ENCODE assay signal across 15 mouse cellular contexts in the genomic region with DNA sequence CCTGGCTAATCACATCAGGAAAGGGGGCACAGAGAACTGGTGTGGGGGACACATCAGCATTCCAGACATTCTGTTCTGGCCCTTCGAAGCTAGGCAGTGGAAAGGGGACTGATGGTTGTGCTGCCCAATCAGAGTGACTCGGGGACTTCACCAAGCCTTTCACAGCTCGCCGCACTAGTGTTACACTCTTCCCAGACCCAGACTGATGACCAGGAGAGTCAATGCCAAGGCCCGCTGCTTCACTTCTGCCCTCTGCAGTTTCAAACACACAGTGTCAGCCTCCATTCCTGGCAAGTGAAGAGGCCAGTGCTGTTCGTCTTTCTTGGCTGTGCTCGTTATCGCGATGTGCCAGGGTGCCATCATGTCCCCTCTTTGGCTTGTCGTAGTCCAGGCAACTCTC.
DNase-seq lines count a peak whose midpoint lies in the region; ATAC-seq lines count a peak whose summit lies in the region.
"Had no signal": no experiment of that assay in that cellular context is flagged by ENCODE, and none has a peak within 500 bp of the region (broad histone marks: within the 10 kb centered on the region; RNA-seq: fewer than 3 reads in every experiment).

No protein-coding gene starts in this region.

- H3K4me2 ChIP-seq in heart, embryonic 14.5 days (ENCODE audit: low read length), result no peak overlapping the region
- H3K4me2 ChIP-seq in embryonic facial prominence, embryonic 12.5 days (replicated peaks), result peak overlapping the region; percentile 19; the same call in 1 of the 2 replicates
- 0 out of 2 replicates have a peak overlapping the region, but pooled peaks have one; percentile 17 for H3K4me2 ChIP-seq in intestine, embryonic 15.5 days (replicated peaks)
- H3K4me2 ChIP-seq: embryonic facial prominence, embryonic 13.5 days; forebrain, embryonic 13.5 days; limb, embryonic 13.5 days; stomach, embryonic 15.5 days had no signal

- H3K36me3 ChIP-seq in heart, embryonic 14.5 days (ENCODE audit: control insufficient read depth, insufficient read depth, low read length), result no peaks in the 10 kb centered on the region
- no peaks in the 10 kb centered on the region for H3K36me3 ChIP-seq in embryonic facial prominence, embryonic 12.5 days
- H3K36me3 ChIP-seq in intestine, embryonic 15.5 days, result no peaks in the 10 kb centered on the region
- H3K36me3 ChIP-seq: embryonic facial prominence, embryonic 13.5 days; limb, embryonic 13.5 days; stomach, embryonic 15.5 days had no signal

- 64% methylated on average over 10 of the region's 10 CpGs for WGBS in heart, embryonic 14.5 days
- WGBS in embryonic facial prominence, embryonic 12.5 days, result 62% methylated on average over 10 of the region's 10 CpGs
- WGBS in intestine, embryonic 15.5 days, result 63% methylated on average over 10 of the region's 10 CpGs

- no peak overlapping the region for H3K4me3 ChIP-seq in heart, embryonic 14.5 days (ENCODE audit: control insufficient read depth in 1 of 2, insufficient read depth in 1 of 2, low read depth in 1 of 2, low read length in 2 of 2)
- no peak overlapping the region for H3K4me3 ChIP-seq in embryonic facial prominence, embryonic 12.5 days
- no peak overlapping the region for H3K4me3 ChIP-seq in intestine, embryonic 15.5 days (replicated peaks)
- H3K4me3 ChIP-seq: embryonic facial prominence, embryonic 13.5 days; forebrain, embryonic 13.5 days; gastrocnemius, adult 2 months; limb, embryonic 13.5 days; stomach, embryonic 15.5 days had no signal

- peak; percentile 56; the same call in 1 of the 2 replicates for ATAC-seq in heart, embryonic 14.5 days (ENCODE audit: insufficient number of reproducible peaks, insufficient read depth, low FRiP score, low read depth)
- no peak for ATAC-seq in embryonic facial prominence, embryonic 12.5 days (ENCODE audit: insufficient number of reproducible peaks, insufficient read depth, low FRiP score, low TSS enrichment)
- no peak for ATAC-seq in intestine, embryonic 15.5 days
- ATAC-seq: forebrain, embryonic 13.5 days had no signal

- H3K27me3 ChIP-seq in heart, embryonic 14.5 days (ENCODE audit: control insufficient read depth, insufficient read depth, low read length), result no peaks in the 10 kb centered on the region
- peaks cover 6% of the 10 kb centered on the region; the same call in 1 of the 2 replicates for H3K27me3 ChIP-seq in embryonic facial prominence, embryonic 12.5 days
- no peaks in the 10 kb centered on the region for H3K27me3 ChIP-seq in intestine, embryonic 15.5 days (replicated peaks)
- H3K27me3 ChIP-seq: forebrain, embryonic 13.5 days; limb, embryonic 13.5 days; stomach, embryonic 15.5 days had no signal

- peaks cover 11 to 50% of the 10 kb centered on the region in 2 experiments for H3K4me1 ChIP-seq in heart, embryonic 14.5 days (ENCODE audit: control insufficient read depth in 2 of 2, insufficient read depth in 2 of 2, low read length in 2 of 2)
- peaks cover 7% of the 10 kb centered on the region; the same call in 1 of the 2 replicates for H3K4me1 ChIP-seq in embryonic facial prominence, embryonic 12.5 days
- H3K4me1 ChIP-seq in intestine, embryonic 15.5 days (replicated peaks), result no peaks in the 10 kb centered on the region
- H3K4me1 ChIP-seq: embryonic facial prominence, embryonic 13.5 days; forebrain, embryonic 13.5 days; limb, embryonic 13.5 days; stomach, embryonic 15.5 days had no signal

- H3K9ac ChIP-seq in heart, embryonic 14.5 days (ENCODE audit: low read length), result no peak overlapping the region
- no peak overlapping the region for H3K9ac ChIP-seq in embryonic facial prominence, embryonic 12.5 days
- no peak overlapping the region for H3K9ac ChIP-seq in intestine, embryonic 15.5 days
- H3K9ac ChIP-seq: embryonic facial prominence, embryonic 13.5 days; forebrain, embryonic 13.5 days; limb, embryonic 13.5 days; stomach, embryonic 15.5 days had no signal

- DNase-seq in heart, postnatal 25 days (ENCODE audit: low spot score), result no peak
- peak; percentile 41 for DNase-seq in left cerebral cortex, postnatal 4 days
- no peak for DNase-seq in left cerebral cortex, adult 8-10 months (ENCODE audit: low spot score in 2 of 2)
- DNase-seq in frontal cortex, adult 2 months (ENCODE audit: extremely low spot score in 1 of 2, low spot score in 1 of 2), result no peak
- DNase-seq: adrenal gland, postnatal 14 days; cerebellum, adult 11 months; gastrocnemius, adult 2 months; layer of hippocampus, adult 9-11 months had no signal

- intact Hi-C loops in heart, postnatal 25 days (cut with DNase I), result no loop called here
- intact Hi-C loops in left cerebral cortex, postnatal 4 days (cut with DNase I), result no loop called here

- no peaks in the 10 kb centered on the region for H3K9me3 ChIP-seq in heart, embryonic 14.5 days (ENCODE audit: control insufficient read depth, low read length)
- no peaks in the 10 kb centered on the region for H3K9me3 ChIP-seq in embryonic facial prominence, embryonic 12.5 days
- H3K9me3 ChIP-seq in intestine, embryonic 15.5 days, result no peaks in the 10 kb centered on the region
- H3K9me3 ChIP-seq: embryonic facial prominence, embryonic 13.5 days; forebrain, embryonic 13.5 days; limb, embryonic 13.5 days; stomach, embryonic 15.5 days had no signal

- H3K27ac ChIP-seq in heart, embryonic 14.5 days (replicated peaks in 1 of 2; ENCODE audit: control insufficient read depth in 1 of 2, insufficient read depth in 1 of 2, low read depth in 2 of 2, low read length in 2 of 2), result peak overlapping the region in 1 of 2 experiments; percentile 24; a peak in 2 of 4 replicates
- H3K27ac ChIP-seq in embryonic facial prominence, embryonic 12.5 days, result no peak overlapping the region
- no peak overlapping the region for H3K27ac ChIP-seq in intestine, embryonic 15.5 days
- H3K27ac ChIP-seq: embryonic facial prominence, embryonic 13.5 days; forebrain, embryonic 13.5 days; gastrocnemius, adult 2 months; limb, embryonic 13.5 days; stomach, embryonic 15.5 days had no signal
